Mouse (Mus musculus) forebrain, postnatal 0 days (tissue): Measurements from ENCODE around the gene Grm1. TPM values are rescaled to one million over a fixed set of nuclear protein-coding genes. Genes with fewer than 3 reads are reported as not detected.

Source experiments
- ATAC-seq: fragments of 200-750 bp; cut with Nextera tagmentation; 2 replicates; pipeline ENCODE4 v1.8.0; 2017; ENCODE audit warnings: mild to moderate bottlenecking, moderate library complexity
- DNase-seq: peaks from one replicate; pipeline ENCODE4 v3.0.0-alpha.2; 2015
- H3K27ac ChIP-seq: fragments of 300-500 bp; sonication (generic); 2 replicates; pipeline ENCODE4 v1.5.1; 2014; ENCODE audit warnings: low read depth, mild to moderate bottlenecking, antibody characterized with exemption, low read length, moderate library complexity, mixed read lengths
- H3K27me3 ChIP-seq: fragments of 300-500 bp; sonication (generic); 2 replicates; pipeline ENCODE4 v1.6.1; 2014; ENCODE audit warnings: mild to moderate bottlenecking, low read length, mixed read lengths; ENCODE audit not compliant: insufficient read depth
- H3K36me3 ChIP-seq: fragments of 300-500 bp; sonication (generic); 2 replicates; pipeline ENCODE4 v1.6.1; 2014; ENCODE audit warnings: mild to moderate bottlenecking, moderate library complexity; ENCODE audit not compliant: insufficient read depth
- H3K4me1 ChIP-seq: fragments of 300-500 bp; sonication (generic); 2 replicates; pipeline ENCODE4 v1.6.1; 2014; ENCODE audit warnings: antibody characterized with exemption; ENCODE audit not compliant: insufficient read depth
- H3K4me2 ChIP-seq: fragments of 300-500 bp; sonication (generic); 2 replicates; pipeline ENCODE4 v1.6.1; 2014; ENCODE audit warnings: low read depth, mild to moderate bottlenecking, moderate library complexity
- H3K4me3 ChIP-seq: fragments of 300-500 bp; sonication (generic); 2 replicates; pipeline ENCODE4 v1.5.1; 2014; ENCODE audit warnings: low read depth, low read length, mixed read lengths
- H3K9ac ChIP-seq: fragments of 300-500 bp; sonication (generic); 2 replicates; pipeline ENCODE4 v1.6.1; 2014; ENCODE audit warnings: mild to moderate bottlenecking
- H3K9me3 ChIP-seq: fragments of 300-500 bp; sonication (generic); 2 replicates; pipeline ENCODE4 v1.6.1; 2016; ENCODE audit warnings: low read length
- CTCF ChIP-seq: sonication (generic); IDR thresholded peaks from 2 replicates; pipeline ENCODE4 v1.5.1; 2016; ENCODE audit warnings: antibody characterized with exemption, control low read depth, low read depth
- WGBS: fragments of 180-500 bp; shearing (Covaris S2); extraction: QIAGEN DNeasy Blood & Tissue Kit; methylation state at CpG from one replicate; pipeline ENCODE4 v1.1.7; 2014; 5-methylcytosine and 5-hydroxymethylcytosine counted together
- polyA plus RNA-seq: library from polyadenylated mRNA; unstranded; fragments of >200 nt; fragmentation: Nextera tagmentation; extraction: Ambion mirVana; gene quantifications from 2 replicates; pipeline ENCODE4 v1.2.1, GENCODE M21; 2015
- total RNA-seq: library from RNA; depleted of rRNA; stranded (reverse); fragments of >200 nt; gene quantifications from 2 replicates; pipeline ENCODE4 v1.2.3, GENCODE M21; 2014

Gene Grm1
- total and polyA plus RNA-seq, 2 experiments from 2014 or later, result 10.7 to 21.1 TPM

GRCm38 (mm10) chr10:11032221-11032620, 49.9 kb downstream of the Grm1 start:
- ATAC-seq (no peak), DNase-seq (no peak)
- Histone ChIP-seq H3K36me3 (no peaks in the 10 kb centered on the region), H3K4me2 (no peak overlapping the region), H3K27me3 (no peaks in the 10 kb centered on the region), H3K9ac (no peak overlapping the region), H3K4me3 (no peak overlapping the region), H3K27ac (no peak overlapping the region), H3K4me1 (no peaks in the 10 kb centered on the region), H3K9me3 (no peaks in the 10 kb centered on the region)
- no peak for TF ChIP-seq CTCF
- 77% methylated on average over 2 of the region's 2 CpGs for WGBS

GRCm38 (mm10) chr10:11025764-11026518, 56.2 kb downstream of the Grm1 start:
- H3K36me3 ChIP-seq, result no peaks in the 10 kb centered on the region
- no peak overlapping the region for H3K4me3 ChIP-seq
- no peaks in the 10 kb centered on the region for H3K9me3 ChIP-seq
- H3K27ac ChIP-seq, result no peak overlapping the region
- no peaks in the 10 kb centered on the region for H3K4me1 ChIP-seq
- H3K9ac ChIP-seq, result no peak overlapping the region
- ATAC-seq (peak; percentile 18; the same call in 1 of the 2 replicates), DNase-seq (no peak)
- no peak overlapping the region for H3K4me2 ChIP-seq
- WGBS, result 20% methylated on average over 6 of the region's 6 CpGs
- no peak for TF ChIP-seq CTCF
- no peaks in the 10 kb centered on the region for H3K27me3 ChIP-seq

- H3K36me3 ChIP-seq, result no peaks in the 10 kb centered on the region
- no peak overlapping the region for H3K27ac ChIP-seq
- no peaks in the 10 kb centered on the region for H3K9me3 ChIP-seq
- TF ChIP-seq CTCF, result no peak
- no peaks in the 10 kb centered on the region for H3K27me3 ChIP-seq
- WGBS, result 68% methylated on average over 2 of the region's 2 CpGs
- no peak overlapping the region for H3K4me3 ChIP-seq
- H3K4me1 ChIP-seq, result no peaks in the 10 kb centered on the region
- no peak overlapping the region for H3K4me2 ChIP-seq
- H3K9ac ChIP-seq, result no peak overlapping the region
- DNase-seq, result no peak
- ATAC-seq, result no peak
Observed at GRCm38 (mm10) chr10:11018970-11019531, 63.1 kb downstream of the Grm1 start.

GRCm38 (mm10) chr10:11013653-11014052, 68.5 kb downstream of the Grm1 start:
- H3K27me3 ChIP-seq, result no peaks in the 10 kb centered on the region
- no peaks in the 10 kb centered on the region for H3K36me3 ChIP-seq
- H3K9me3 ChIP-seq, result no peaks in the 10 kb centered on the region
- no peak for ATAC-seq
- WGBS, result 65% methylated on average over 3 of the region's 3 CpGs
- H3K4me3 ChIP-seq, result no peak overlapping the region
- no peak overlapping the region for H3K9ac ChIP-seq
- no peak overlapping the region for H3K4me2 ChIP-seq
- no peak for DNase-seq
- no peaks in the 10 kb centered on the region for H3K4me1 ChIP-seq
- H3K27ac ChIP-seq, result no peak overlapping the region
- no peak for TF ChIP-seq CTCF

GRCm38 (mm10) chr10:10996766-10997165, 85.4 kb downstream of the Grm1 start:
- DNase-seq (no peak), ATAC-seq (no peak)
- WGBS, result 18% methylated on average over 1 of the region's 1 CpGs
- Histone ChIP-seq H3K4me2 (no peak overlapping the region), H3K4me1 (no peaks in the 10 kb centered on the region), H3K9me3 (no peaks in the 10 kb centered on the region), H3K4me3 (no peak overlapping the region), H3K36me3 (no peaks in the 10 kb centered on the region), H3K9ac (no peak overlapping the region), H3K27ac (no peak overlapping the region), H3K27me3 (no peaks in the 10 kb centered on the region)
- TF ChIP-seq CTCF, result no peak

- H3K9me3 ChIP-seq, result no peaks in the 10 kb centered on the region
- H3K4me2 ChIP-seq, result no peak overlapping the region
- H3K27ac ChIP-seq, result no peak overlapping the region
- DNase-seq (no peak), ATAC-seq (no peak)
- WGBS, result 53% methylated on average over 3 of the region's 3 CpGs
- TF ChIP-seq CTCF, result no peak
- no peak overlapping the region for H3K4me3 ChIP-seq
- H3K27me3 ChIP-seq, result no peaks in the 10 kb centered on the region
- no peak overlapping the region for H3K9ac ChIP-seq
- H3K36me3 ChIP-seq, result no peaks in the 10 kb centered on the region
- no peaks in the 10 kb centered on the region for H3K4me1 ChIP-seq
Observed at GRCm38 (mm10) chr10:10991708-10992107, 90.4 kb downstream of the Grm1 start.

GRCm38 (mm10) chr10:10971311-10971710, 110.8 kb downstream of the Grm1 start:
- Histone ChIP-seq H3K4me3 (no peak overlapping the region), H3K36me3 (no peaks in the 10 kb centered on the region), H3K9me3 (no peaks in the 10 kb centered on the region), H3K27me3 (no peaks in the 10 kb centered on the region), H3K9ac (no peak overlapping the region), H3K4me1 (no peaks in the 10 kb centered on the region), H3K27ac (no peak overlapping the region), H3K4me2 (no peak overlapping the region)
- DNase-seq, result no peak
- WGBS, result 63% methylated on average over 2 of the region's 2 CpGs
- ATAC-seq, result no peak
- no peak for TF ChIP-seq CTCF
